Mouse (Mus musculus): ENCODE measurements at regions not wholly inside any gene's neighbourhood (a gene's known extent, or its start where the extent isn't known, plus 50 kb on each side); places are given as distances from the start of the nearest gene placed in this dataset.

DNA sequence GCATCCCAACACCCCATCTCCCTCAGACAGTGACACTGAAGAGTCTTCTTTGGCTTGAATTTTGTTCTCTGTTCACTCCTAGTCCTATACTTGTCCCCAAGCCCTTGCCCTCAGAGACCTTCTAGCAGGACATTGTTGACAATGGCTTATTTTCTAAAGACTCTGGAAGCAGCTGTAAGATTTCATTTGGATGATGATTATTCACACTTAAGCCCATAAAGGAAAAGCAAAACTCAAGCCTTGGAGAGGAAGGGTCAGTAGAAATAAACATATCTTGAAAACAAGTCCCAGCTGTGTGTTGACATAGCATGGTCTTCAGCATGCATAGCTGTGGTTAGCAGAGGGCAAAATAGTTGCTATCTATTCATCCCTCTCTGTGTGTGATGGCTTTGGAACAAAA is 59.9 kb upstream of the Cdh11 start:
- no peak for DNase-seq

DNA sequence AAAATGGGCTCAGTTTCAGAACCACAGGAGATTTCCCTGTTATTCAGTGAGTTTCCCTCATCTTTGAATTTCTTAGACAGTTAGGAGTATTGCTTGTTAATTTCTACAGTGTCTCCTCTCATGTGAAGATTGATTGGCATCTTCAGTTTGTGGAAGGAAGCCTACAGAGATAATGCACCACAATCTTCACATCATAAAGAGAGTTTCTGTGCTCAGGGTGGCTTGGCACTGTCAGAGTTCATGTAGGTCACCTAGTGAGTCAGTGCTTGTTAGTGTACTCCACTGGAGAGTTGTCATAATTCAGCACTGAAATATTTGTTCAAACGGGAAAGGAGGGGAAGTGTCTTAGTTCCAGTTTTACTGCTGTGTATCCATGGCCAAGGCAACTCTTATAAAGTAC is 74.6 kb upstream of the Cdh11 start:
- DNase-seq: no peak

DNA sequence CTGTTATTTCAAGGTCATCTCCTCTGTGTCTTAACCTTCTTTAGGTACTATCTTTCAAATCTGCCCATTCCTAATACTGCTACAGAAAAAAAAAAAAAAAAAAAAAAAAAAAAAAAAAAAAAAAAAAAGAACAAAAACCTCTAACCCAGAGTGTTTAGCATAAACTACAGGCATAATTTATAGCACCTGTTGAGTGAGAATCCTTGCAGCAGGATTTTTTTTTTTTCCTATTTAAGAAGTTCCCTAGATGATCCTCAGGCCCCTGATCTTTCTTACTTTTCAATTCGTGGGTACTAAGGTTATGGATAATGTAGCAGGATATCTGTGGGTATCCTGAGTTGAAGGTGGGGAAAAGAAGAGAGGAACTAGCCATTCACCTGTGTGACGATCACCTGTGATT is 114.1 kb upstream of the Cdh11 start:
- no peak for DNase-seq

DNA sequence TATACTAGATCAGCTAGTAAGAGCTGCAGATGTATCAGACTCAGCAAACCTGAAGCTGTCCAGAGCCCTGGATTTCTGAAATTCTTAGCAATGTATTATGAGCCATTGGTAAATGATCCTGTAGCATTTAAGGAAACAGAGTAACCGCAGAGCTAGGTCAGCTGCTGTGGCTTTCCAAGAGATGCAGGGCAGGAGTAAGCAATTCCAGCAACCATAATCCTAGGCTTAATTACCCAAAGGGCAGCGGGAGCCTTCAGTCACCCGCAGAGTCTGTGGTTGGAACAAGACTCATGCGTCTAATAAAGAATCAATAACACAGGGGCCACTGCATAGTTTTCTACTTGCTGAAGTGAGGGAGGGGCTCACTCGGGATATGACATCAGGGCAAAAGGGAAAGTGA is 115.2 kb upstream of the Cdh11 start:
- DNase-seq: no peak

DNA sequence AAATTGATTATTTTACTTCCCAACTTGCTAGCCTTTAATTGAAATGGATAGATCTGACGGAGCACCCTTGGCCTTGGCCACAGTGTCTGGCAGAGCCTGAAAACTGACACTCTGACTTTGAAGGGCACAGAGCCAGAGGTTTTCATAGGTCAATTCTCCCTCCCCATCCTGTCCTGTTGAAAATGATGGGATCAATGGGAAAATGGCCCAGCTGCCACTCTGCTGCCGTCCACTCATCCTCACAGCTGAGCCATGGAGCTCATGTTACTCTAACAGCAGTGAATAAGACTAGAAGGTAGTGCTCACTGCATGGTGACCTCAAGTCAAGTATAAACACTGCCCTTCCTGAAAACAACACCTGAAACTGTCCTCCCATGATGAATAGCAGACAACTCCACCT is 122.0 kb upstream of the Cdh11 start:
- no peak for DNase-seq

DNA sequence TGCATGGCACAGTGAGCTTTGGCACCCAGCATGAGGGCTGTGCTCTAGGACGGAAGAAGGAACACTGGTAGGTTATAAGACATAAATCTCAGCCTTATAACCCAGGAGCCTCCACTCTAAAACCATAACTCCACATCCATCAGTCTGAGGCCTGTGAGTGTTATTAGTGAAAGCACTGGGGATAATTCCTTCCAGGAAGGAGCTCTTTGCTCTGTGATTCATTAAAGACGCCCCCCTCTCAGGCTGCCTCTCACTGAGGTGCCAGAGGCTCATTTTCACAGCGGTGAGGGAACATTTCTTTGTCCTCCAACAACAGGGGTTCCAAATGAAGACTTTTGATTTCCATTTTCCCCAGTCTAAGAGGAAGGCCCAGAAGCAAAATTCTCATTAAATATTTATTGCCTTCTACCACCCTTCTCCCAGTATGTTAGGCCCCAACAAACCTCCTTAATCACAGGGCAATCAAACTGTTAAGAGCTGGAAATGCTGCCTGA is 145.9 kb upstream of the Cdh11 start:
- DNase-seq: no peak

DNA sequence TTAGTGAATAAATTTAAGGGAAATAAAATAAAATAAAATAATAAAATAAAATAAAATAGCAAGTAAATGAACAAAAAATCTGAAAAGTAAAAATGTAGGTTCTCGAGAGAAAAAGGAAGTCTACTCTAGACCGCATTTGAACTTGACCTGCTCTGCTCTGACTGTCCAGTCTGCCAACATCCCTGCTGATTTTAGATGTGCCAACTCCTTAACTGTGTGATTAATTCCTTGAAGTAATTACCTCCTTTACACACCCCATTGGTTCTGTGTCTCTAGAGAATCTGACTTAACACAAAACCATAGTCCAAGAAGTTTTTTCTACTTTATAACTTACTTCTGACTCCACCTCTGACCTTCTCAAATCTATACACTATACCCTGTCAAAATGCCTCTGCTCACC is 153.3 kb upstream of the Cdh11 start:
- DNase-seq: no peak

DNA sequence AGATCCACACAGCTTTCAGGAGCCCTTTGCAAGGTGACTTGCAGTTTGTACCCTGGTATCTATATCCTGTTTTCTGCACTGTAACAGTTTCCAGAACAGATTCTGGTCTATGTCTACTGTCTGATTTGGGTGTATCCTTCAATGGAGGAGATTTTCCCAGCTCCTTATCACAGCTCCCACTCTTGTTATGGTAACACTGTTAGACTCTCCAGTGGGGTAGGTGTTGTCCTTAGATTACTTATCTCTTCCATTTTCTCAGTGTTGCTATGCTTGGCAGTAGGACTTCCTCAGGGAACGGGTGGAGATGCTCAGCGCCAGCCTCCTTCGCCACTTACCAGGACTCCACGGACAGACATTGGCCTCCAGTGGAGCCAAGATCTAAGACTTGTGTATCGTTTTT is 160.1 kb upstream of the Cdh11 start:
- DNase-seq: no peak

DNA sequence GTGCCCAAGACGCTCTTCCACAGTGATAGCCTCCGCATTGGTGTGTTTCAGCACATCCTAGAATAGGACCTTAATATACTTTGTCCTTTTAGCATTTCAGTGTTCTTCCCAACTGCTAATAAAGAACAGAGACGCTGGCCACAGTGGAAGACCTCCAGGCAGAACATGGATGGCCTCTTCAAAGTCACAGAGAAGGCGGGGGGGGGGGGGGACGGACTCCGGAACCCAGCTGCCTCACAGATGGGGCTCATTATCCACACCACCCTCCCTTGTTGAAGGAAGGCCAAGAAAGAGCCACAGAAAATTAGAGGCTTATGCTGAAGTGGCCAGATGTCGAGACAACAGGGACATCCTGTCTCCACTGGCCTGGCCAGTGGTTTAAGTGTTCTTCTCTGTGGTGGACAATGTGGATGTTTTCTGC is 192.7 kb upstream of the Cdh11 start:
- DNase-seq: no peak

DNA sequence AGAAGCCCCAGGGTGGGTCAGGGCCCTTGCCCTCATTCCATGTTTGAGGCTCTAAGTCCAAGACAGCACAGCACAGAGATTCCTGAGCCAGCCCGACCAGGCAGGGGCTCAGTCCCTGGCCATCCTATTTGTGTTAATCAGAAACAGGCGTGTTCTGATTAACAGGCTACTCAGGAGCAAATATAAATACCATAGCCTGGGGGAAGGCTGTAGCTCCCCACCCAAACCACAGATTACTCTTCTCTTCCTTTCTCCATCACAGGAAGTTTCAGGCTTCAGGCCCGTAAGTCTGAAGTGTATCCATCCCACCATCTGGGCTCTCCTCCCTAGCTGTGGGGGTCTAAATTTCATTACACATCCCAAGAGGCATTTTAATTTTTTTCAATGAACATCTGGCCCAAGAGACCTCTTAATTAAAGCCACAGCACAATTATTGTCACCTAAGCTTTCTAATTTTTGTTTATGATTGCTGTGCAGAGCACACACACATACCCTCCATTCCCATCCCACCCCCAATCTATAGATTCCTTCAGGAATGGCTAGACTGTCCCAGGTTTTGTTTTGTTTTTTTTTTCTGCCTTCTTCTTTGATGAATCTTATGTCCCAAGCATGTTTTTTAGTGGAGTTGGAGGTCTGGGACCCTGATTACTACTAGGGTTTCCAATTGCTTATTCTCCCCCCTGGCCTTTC is 197.9 kb upstream of the Cdh11 start:
- DNase-seq: no peak

DNA sequence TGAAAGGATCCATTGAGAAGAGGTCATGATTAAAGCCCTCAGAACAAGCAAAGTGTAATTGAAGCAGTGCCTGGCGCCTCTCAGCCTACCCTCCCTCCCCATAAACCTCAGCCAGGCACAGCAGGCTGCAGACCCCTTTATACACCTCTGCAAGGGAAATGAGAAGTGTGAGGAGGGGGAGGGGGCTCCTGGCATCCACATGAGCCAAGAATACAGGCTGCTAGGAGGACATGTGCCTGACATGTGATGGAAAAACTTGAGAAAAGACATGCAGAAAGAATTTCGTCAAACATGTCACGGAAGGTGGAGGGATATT is 198.4 kb upstream of the Cdh11 start:
- DNase-seq: no peak

DNA sequence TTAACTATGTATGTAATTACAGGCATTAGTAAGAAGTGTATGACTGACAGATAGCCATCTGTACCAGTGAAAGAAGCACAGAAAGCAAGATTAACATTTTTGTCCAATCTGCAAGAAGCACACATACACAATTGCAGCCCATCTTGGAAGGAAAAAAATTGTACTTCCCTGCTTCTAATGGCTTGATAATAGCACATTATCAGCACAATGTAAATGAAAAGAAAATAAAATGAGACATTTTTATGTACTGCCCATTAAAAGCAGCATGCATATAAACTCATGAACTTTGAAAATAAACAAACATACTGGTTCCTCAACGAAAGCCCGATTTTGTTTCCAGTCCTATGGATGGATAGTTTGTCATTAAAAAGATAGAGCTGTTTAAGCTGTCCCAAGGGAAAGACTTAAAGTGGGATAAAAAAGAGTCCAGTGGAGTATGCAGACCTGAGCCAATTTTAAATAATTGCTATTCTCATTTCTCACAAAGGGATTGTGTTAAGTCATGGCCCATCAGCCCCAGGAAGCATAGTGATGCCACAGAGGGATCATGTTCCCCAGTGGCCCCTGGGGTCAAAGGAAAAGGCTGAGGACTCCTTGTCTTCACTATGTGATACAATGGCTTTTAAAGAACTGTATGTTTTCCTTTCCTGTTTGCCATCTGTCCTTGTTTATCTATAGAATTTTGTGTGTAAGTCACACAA is 222.0 kb upstream of the Cdh11 start:
- no peak for DNase-seq

DNA sequence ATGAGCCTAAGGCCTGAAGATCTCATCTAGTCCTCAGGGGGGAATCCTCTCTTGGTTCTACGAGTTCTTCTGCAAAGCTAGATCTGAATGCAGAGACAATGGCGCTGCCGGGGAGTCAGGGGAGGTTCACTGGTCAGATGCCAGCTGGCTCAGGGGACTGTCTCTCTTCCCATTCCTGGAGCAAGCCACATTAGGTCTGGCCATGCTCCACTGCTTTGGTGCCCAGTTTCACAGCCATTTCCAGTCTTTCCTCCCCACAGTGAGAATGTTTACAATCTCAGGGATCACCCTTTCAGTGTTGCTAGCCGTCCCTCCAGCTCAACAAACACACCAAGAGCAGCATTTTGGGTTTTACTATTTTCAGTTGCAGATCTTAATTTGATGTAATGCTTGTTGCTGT is 233.7 kb upstream of the Cdh11 start:
- no peak for DNase-seq

DNA sequence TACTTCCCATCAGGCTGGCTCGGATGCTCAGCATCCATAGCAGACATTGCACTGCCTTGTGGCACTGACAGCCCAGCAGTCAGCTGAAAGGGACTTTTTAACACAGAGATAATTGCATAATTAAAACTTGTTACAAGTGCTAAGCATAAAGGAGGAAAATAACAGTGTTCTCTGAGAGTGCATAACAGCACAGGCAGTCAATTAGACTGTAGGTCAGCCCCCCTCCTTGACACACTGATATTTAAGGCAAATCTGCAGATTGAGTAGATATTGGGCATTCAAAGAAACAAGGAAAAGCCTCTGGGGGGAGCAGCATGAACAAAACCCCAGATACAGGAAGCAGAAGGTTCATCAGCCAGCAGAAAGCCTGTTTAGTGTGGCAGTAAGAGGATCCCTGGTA is 237.8 kb upstream of the Cdh11 start:
- no peak for DNase-seq

DNA sequence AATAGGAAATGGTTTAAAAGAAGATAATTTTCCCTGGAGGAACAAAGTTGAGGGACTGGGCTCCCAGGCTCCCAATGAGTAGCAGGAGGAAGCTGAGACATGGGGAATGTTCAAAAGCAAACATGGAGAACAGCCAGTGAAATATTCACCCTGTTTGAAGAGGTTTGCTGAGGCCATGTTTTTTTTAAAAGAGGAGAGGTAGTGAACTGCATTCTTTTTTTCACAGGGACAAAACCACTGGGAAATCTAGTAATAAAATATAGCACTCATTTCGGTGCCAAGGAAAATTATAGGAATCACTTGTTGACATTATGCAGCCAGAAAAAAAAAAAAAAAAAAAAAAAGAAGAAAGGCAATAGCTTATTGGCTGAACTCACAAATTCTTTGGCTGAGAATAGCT is 246.3 kb upstream of the Cdh11 start:
- no peak for DNase-seq

DNA sequence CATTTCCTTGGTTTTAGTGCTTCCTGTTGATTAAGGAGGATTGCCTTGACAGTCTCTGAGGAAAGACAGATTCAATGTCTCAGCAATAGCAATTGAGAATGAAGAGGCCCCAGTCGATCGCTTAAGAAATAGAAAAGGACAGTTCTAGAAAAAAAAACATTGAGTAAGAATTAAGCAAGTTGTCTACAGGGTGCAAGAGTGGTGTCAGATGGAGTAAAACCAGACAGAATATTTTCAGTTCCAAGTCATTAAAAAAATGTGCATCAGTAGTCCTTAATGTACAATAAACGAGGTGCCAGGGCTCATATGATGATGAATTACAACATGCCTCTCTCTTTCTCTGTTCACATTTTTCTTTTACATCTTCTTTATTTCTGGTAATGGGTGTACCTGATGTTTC is 248.5 kb upstream of the Cdh11 start:
- no peak for DNase-seq

DNA sequence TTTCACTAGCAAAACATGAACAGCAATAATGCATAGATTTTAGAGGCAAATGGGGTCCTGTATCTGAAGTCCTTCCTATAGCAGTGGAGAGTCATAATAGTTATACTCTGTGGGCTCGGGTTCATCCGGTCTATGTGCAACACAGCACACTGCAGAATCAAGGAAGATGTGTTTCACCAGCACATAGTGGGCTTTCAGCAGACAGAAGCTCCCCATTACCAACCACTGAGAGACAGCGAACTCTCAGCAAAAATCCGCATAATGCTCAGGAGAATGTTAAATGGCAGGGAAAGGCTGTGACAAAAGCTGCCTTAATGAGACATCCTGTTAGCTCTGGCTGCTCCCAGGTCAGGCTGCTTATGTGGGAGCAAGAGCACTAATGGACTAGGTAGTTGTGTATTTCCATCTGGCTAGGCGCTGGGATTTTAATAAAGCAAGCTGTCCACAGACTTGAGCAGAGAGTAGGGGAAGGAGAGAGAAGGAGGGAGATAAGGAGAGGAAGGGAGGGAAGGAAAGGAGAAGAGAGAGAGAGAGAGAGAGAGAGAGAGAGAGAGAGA is 286.7 kb upstream of the Cdh11 start:
- DNase-seq: no peak

DNA sequence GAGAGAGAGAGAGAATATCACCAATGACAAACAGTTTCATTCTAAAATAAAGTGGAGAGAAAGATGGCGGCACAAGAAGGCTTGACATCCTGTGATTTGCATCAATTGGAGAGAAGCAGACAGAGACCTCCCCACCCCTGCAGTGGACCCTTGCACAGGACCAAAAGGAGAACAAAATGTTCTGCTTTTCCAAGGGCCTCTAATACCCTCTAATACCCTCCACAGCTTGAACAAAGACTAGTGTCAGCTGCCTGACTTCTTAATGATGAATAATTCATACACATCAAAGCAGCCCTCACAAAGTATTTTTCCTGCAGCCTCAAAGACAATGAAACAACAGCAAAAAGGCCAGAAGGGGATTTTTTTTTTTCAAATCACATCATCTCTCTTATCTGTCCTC is 287.2 kb upstream of the Cdh11 start:
- DNase-seq: no peak

DNA sequence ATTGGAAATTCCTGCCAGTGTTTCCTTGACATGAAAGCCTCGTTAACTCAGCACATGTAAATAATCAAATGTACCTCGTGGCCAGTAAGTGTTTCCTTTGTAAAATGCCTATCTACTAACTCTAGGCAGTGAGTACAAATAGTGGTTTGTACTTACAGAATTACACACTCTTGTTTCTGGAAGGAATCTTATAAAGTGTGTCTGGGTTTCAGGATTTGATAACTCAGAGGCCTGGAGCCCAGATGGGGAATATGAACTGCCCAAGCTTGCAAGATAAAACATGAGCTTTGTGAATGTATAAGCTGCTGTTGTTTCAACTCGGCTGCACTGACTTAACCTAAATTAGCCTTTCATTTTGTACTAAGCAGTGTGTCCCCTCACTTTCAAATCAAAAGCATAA is 293.1 kb upstream of the Cdh11 start:
- DNase-seq: no peak

DNA sequence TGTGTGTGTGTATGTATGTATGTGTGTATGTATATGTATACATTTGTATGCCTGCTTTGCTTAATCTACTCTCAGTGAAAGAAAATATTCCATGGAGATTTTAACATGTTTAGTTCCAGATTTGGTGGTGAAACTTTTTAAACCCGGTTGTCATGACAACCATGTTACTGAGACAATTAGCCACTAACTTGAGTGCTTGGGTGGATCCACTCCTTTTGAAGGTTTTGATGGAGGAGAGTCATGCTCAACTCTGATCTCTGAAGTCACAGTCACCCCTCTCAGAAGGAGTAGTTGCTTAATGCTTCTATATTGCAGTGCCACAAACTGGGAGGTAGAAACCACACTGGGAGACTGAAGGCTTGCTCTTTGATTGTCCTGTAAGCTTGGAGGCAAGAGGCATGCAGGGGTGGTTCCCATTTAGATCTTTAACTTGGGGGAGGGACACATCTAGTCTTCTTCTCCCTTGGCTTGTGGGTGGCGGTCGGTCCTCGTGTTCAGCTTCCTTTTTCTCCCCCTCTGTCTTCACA is 301.6 kb upstream of the Cdh11 start:
- no peak for DNase-seq

DNA sequence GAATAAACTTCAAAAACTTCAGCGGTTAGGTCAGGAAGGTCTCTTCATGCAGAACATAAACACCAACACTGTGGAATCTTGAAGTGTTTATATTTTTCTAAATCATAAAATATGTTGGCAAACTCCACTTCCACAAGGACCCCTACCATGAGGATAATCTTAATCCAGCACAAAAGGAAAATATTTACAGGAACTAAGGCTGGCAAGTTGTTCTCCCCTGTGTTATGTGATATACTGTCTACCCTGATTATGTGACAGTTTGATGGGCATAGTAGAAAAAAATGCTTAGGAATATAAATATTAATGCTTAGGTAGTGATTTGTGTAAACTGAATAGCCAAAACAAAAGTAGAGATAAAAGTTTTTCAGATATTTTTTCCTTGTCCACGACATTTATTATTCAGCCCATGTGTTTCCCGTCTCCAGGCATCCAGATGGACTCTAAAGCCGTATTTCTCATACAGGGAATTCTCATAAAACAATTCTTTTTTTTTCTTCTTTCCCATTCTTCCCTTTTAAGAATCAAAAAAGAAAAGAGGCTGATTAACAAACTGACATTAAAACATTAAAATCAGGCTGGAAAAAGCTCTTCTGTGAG is 311.2 kb upstream of the Cdh11 start:
- DNase-seq: no peak

DNA sequence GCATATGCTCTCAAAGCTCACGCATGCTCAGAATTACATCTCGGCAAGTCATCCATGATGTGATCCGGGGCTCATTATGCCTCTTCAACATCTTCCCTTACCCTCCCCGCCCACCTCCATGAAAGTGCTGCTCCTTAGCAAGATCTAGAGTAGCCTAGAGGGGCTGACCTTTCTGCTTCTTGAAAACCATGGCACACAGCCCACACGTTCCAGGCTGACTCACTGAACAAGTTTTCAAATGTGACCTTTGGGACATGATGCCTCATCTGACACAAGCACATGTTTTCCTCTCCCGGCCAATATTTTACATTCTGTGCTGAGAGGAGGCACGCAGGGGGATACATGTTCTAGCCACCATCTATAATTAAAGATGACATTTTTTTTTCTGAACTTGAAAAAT is 340.1 kb upstream of the Cdh11 start:
- DNase-seq: no peak

DNA sequence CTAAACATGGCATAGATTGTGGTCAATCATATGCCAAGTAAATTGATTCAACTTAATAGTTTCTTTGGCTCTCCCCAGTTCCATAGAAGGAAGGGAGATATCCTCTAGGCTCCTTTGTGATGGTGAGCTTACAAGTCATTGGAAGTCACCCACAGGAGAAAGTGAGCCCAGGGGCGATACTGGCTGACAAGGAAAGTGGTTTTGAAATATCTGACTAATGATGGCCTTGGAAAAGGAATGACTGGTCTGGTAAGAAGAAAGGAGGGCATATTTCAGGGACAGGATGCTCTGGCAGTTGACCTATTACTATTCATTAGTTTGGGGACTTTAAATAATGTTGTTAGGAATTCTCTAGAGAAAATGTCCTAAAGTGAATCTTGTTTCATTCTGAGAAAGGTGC is 352.7 kb upstream of the Cdh11 start:
- DNase-seq: no peak

DNA sequence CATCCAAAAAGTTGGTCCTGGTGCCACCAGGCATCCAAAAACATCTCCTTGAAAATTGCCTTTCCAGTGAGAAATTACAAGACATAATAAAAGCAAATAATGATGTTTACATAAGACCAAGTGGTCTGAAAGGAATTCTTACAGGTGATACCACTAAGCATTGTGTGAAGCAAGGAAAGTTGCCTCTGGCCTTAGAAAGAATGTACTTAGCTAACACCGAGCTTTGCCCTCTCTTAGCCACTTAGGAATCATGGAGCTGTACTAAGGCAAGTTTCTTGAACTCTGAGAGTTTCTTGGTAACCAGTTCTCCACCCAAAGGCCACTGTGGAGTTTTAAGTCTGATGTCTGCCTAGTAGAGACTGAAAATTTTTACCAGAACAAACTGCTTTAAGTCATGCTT is 359.4 kb upstream of the Cdh11 start:
- DNase-seq: no peak

All from thymus, postnatal 4 days (tissue).